Mouse (Mus musculus) embryonic facial prominence, embryonic 13.5 days (tissue): ENCODE measurements around the gene Gm29666. TPM values are rescaled to one million over a fixed set of nuclear protein-coding genes. Genes with fewer than 3 reads are reported as not detected.

ENCODE experiments used
- ATAC-seq: fragments of 200-750 bp; cut with Nextera tagmentation; 2 replicates; pipeline ENCODE4 v1.8.0; 2017; ENCODE audit warnings: low read depth; ENCODE audit not compliant: insufficient number of reproducible peaks, insufficient read depth, low FRiP score, low TSS enrichment
- H3K27ac ChIP-seq: fragments of 300-500 bp; sonication (generic); 2 replicates; pipeline ENCODE4 v1.5.1; 2015; ENCODE audit warnings: moderate library complexity, mild to moderate bottlenecking, inconsistent platforms
- H3K27me3 ChIP-seq: fragments of 300-500 bp; sonication (generic); 2 replicates; pipeline ENCODE4 v1.6.1; 2015; ENCODE audit warnings: mild to moderate bottlenecking, inconsistent platforms
- H3K36me3 ChIP-seq: fragments of 300-500 bp; sonication (generic); 2 replicates; pipeline ENCODE4 v1.6.1; 2015; ENCODE audit warnings: mild to moderate bottlenecking, inconsistent platforms
- H3K4me1 ChIP-seq: fragments of 300-500 bp; sonication (generic); 2 replicates; pipeline ENCODE4 v1.6.1; 2015; ENCODE audit warnings: inconsistent platforms
- H3K4me2 ChIP-seq: fragments of 300-500 bp; sonication (generic); 2 replicates; pipeline ENCODE4 v1.6.1; 2015; ENCODE audit warnings: moderate library complexity, mild to moderate bottlenecking, inconsistent platforms
- H3K4me3 ChIP-seq: fragments of 300-500 bp; sonication (generic); 2 replicates; pipeline ENCODE4 v1.5.1; 2015; ENCODE audit warnings: mild to moderate bottlenecking, inconsistent platforms
- H3K9ac ChIP-seq: fragments of 300-500 bp; sonication (generic); 2 replicates; pipeline ENCODE4 v1.6.1; 2015; ENCODE audit warnings: mild to moderate bottlenecking, inconsistent platforms
- H3K9me3 ChIP-seq: fragments of 300-500 bp; sonication (generic); 2 replicates; pipeline ENCODE4 v1.6.1; 2016; ENCODE audit warnings: inconsistent platforms
- WGBS: fragments of 180-500 bp; shearing (Covaris S2); methylation state at CpG from one replicate; pipeline ENCODE4 v1.1.7; 2015; ENCODE audit warnings: mixed read lengths; 5-methylcytosine and 5-hydroxymethylcytosine counted together
- polyA plus RNA-seq: library from polyadenylated mRNA; unstranded; fragments of >200 nt; fragmentation: Nextera tagmentation; extraction: Ambion mirVana; gene quantifications from 2 replicates; pipeline ENCODE4 v1.2.1, GENCODE M21; 2015

Gm29666 gene
- 1.0 and 1.1 TPM in 2 replicates for polyA plus RNA-seq

DNA sequence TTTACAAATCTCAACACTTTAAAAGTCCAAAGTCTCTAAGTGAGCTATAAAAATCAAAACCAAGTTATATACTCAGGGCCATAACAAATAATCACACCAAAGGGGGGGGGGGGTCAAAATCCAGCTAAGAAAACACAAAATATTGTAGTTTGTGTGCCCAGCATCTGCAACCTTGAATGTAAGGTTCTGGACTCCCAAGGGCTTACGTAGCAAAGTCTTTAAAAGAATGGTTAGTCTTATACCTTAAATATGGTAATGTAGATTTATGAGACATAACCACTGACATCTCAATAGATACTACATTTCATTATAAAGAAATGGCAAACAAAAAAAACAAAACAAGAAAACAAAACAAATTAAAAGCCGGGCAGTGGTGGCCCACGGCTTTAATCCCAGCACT, at the start of gene Gm29666:
TSS of gene Gm29666 (minus strand) at position 101 of the 400 bp plus-strand sequence.
- no peak within 1 kb of the TSS for H3K9ac ChIP-seq
- H3K36me3 ChIP-seq: no peaks in the 10 kb centered on the region
- H3K27ac ChIP-seq: no peak within 1 kb of the TSS
- no peak within 1 kb of the TSS for H3K4me2 ChIP-seq
- no peaks in the 10 kb centered on the region for H3K27me3 ChIP-seq
- ATAC-seq: no peak
- WGBS: 96% methylated on average over 3 of the region's 3 CpGs
- no peaks in the 10 kb centered on the region for H3K9me3 ChIP-seq
- peaks cover 15% of the 10 kb centered on the region for H3K4me1 ChIP-seq
- no peak within 1 kb of the TSS for H3K4me3 ChIP-seq

DNA sequence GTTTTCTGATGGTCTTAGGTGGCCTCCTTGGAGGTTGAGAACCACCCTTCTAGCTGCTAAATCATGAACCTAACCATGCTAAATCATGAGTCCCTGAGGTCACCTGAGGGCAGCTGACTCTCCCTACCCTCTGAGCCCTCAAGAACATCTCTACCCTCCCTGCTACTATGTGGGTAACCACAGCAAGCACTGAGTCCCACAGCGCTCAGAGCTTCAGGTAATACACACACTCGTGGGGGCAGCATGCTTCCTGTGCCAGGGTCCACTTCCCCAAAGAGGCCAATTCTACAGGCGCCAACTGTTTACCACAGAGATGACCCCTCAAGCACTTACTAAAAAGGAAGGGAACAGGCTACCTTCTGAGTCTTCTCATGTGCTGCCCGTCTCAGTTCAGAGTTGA, 48.7 kb upstream of the Gm29666 start:
- H3K27me3 ChIP-seq: no peaks in the 10 kb centered on the region
- H3K4me2 ChIP-seq: no peak overlapping the region
- H3K4me1 ChIP-seq: no peaks in the 10 kb centered on the region
- no peaks in the 10 kb centered on the region for H3K9me3 ChIP-seq
- no peak overlapping the region for H3K27ac ChIP-seq
- no peaks in the 10 kb centered on the region for H3K36me3 ChIP-seq
- no peak for ATAC-seq
- no peak overlapping the region for H3K9ac ChIP-seq
- H3K4me3 ChIP-seq: no peak overlapping the region
- 89% methylated on average over 4 of the region's 4 CpGs for WGBS

- no peak overlapping the region for H3K27ac ChIP-seq
- H3K27me3 ChIP-seq: no peaks in the 10 kb centered on the region
- no peak overlapping the region for H3K4me2 ChIP-seq
- no peak overlapping the region for H3K9ac ChIP-seq
- ATAC-seq: no peak
- no peaks in the 10 kb centered on the region for H3K36me3 ChIP-seq
- no peak overlapping the region for H3K4me3 ChIP-seq
- no peaks in the 10 kb centered on the region for H3K9me3 ChIP-seq
- H3K4me1 ChIP-seq: peaks cover 2% of the 10 kb centered on the region; the same call in 1 of the 2 replicates
- 68% methylated on average over 7 of the region's 7 CpGs for WGBS
Measured at GRCm38 (mm10) chr15:84965575-84966360, 45.9 kb upstream of the Gm29666 start.

- ATAC-seq: no peak
- no peak overlapping the region for H3K9ac ChIP-seq
- peaks cover 4% of the 10 kb centered on the region; the same call in 1 of the 2 replicates for H3K36me3 ChIP-seq
- H3K4me1 ChIP-seq: peaks cover 5% of the 10 kb centered on the region; the same call in 1 of the 2 replicates
- H3K27ac ChIP-seq: no peak overlapping the region
- H3K4me2 ChIP-seq: no peak overlapping the region
- H3K9me3 ChIP-seq: no peaks in the 10 kb centered on the region
- H3K27me3 ChIP-seq: no peaks in the 10 kb centered on the region
- 71% methylated on average over 5 of the region's 5 CpGs for WGBS
- no peak overlapping the region for H3K4me3 ChIP-seq
Measured at GRCm38 (mm10) chr15:84964771-84965170, 44.9 kb upstream of the Gm29666 start.

DNA sequence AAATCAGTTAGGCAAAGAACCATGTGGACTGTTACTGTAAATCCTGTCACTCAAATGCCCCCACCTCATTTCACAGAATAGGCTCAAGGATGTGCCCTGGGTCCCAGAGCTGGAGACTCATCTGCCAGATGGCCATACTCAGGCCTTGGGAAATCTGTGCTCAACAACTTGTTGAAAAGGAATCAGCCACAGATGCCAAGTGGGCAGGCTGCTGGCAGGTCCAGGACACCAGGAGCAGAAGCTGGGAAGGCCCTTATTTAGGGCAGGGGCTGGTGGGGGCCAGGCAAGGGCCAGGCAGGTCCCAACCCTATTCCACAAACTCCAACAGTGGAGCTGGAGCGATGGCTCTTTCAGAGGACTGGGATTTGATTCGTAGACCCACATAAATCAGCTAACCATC, 42.7 kb upstream of the Gm29666 start:
- H3K27ac ChIP-seq: no peak overlapping the region
- ATAC-seq: no peak
- H3K9me3 ChIP-seq: no peaks in the 10 kb centered on the region
- no peaks in the 10 kb centered on the region for H3K27me3 ChIP-seq
- H3K36me3 ChIP-seq: peaks cover 23% of the 10 kb centered on the region; the same call in 1 of the 2 replicates
- H3K9ac ChIP-seq: no peak overlapping the region
- H3K4me2 ChIP-seq: no peak overlapping the region
- H3K4me3 ChIP-seq: no peak overlapping the region
- 84% methylated on average over 2 of the region's 2 CpGs for WGBS
- H3K4me1 ChIP-seq: peaks cover 5% of the 10 kb centered on the region; the same call in 1 of the 2 replicates

- peaks cover 38% of the 10 kb centered on the region for H3K36me3 ChIP-seq
- WGBS: 17% methylated on average over 8 of the region's 8 CpGs
- peaks cover 5% of the 10 kb centered on the region; the same call in 1 of the 2 replicates for H3K4me1 ChIP-seq
- no peak for ATAC-seq
- no peaks in the 10 kb centered on the region for H3K27me3 ChIP-seq
- H3K9me3 ChIP-seq: no peaks in the 10 kb centered on the region
- H3K9ac ChIP-seq: no peak overlapping the region
- H3K4me3 ChIP-seq: no peak overlapping the region
- no peak overlapping the region for H3K4me2 ChIP-seq
- H3K27ac ChIP-seq: no peak overlapping the region
Measured at GRCm38 (mm10) chr15:84960692-84961091, 40.9 kb upstream of the Gm29666 start.

GRCm38 (mm10) chr15:84959891-84960290, 40.1 kb upstream of the Gm29666 start:
- Histone ChIP-seq H3K4me2 (no peak overlapping the region), H3K27ac (no peak overlapping the region), H3K9ac (no peak overlapping the region), H3K4me3 (no peak overlapping the region), H3K9me3 (no peaks in the 10 kb centered on the region), H3K36me3 (peaks cover 46% of the 10 kb centered on the region), H3K27me3 (no peaks in the 10 kb centered on the region), H3K4me1 (peaks cover 5% of the 10 kb centered on the region; the same call in 1 of the 2 replicates)
- ATAC-seq: no peak
- WGBS: 83% methylated on average over 6 of the region's 6 CpGs

- Histone ChIP-seq H3K27ac (no peak overlapping the region), H3K36me3 (peaks cover 59% of the 10 kb centered on the region), H3K27me3 (no peaks in the 10 kb centered on the region), H3K9ac (no peak overlapping the region), H3K4me1 (peaks cover 5% of the 10 kb centered on the region; the same call in 1 of the 2 replicates), H3K4me3 (no peak overlapping the region), H3K4me2 (no peak overlapping the region), H3K9me3 (no peaks in the 10 kb centered on the region)
- no peak for ATAC-seq
- 95% methylated on average over 3 of the region's 3 CpGs for WGBS
Measured at GRCm38 (mm10) chr15:84958331-84958730, 38.5 kb upstream of the Gm29666 start.

GRCm38 (mm10) chr15:84957851-84958250, 38.0 kb upstream of the Gm29666 start:
- Histone ChIP-seq H3K27ac (no peak overlapping the region), H3K4me1 (peaks cover 5% of the 10 kb centered on the region; the same call in 1 of the 2 replicates), H3K9ac (no peak overlapping the region), H3K27me3 (no peaks in the 10 kb centered on the region), H3K4me3 (no peak overlapping the region), H3K36me3 (peaks cover 64% of the 10 kb centered on the region), H3K4me2 (no peak overlapping the region), H3K9me3 (no peaks in the 10 kb centered on the region)
- WGBS: 52% methylated on average over 3 of the region's 3 CpGs
- ATAC-seq: no peak

DNA sequence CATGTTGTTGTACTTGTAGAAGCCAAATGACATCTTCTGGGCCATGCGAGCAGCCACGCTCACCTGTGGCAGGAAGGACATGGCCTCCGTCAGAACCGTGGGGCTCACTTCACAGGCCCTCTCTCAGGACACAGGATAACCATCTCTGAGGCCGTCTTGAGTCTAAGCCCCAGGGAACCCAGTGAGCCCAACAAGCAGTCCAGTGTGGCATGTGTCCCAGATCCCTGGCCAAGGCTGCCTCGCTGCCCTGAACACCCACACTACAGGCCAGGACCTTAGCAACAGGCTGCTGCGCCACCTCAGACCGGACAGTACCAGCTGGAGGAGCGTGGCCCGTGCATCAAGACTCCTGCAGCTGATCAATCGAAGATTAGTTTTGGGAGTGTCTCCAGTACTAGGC, 33.4 kb upstream of the Gm29666 start:
- peaks cover 92% of the 10 kb centered on the region for H3K36me3 ChIP-seq
- H3K4me2 ChIP-seq: no peak overlapping the region
- H3K9me3 ChIP-seq: no peaks in the 10 kb centered on the region
- H3K27ac ChIP-seq: no peak overlapping the region
- WGBS: 93% methylated on average over 11 of the region's 11 CpGs
- H3K9ac ChIP-seq: no peak overlapping the region
- H3K4me3 ChIP-seq: no peak overlapping the region
- ATAC-seq: no peak
- no peaks in the 10 kb centered on the region for H3K4me1 ChIP-seq
- H3K27me3 ChIP-seq: no peaks in the 10 kb centered on the region

- no peak overlapping the region for H3K9ac ChIP-seq
- ATAC-seq: no peak
- 89% methylated on average over 4 of the region's 4 CpGs for WGBS
- H3K9me3 ChIP-seq: no peaks in the 10 kb centered on the region
- peaks cover 75% of the 10 kb centered on the region for H3K36me3 ChIP-seq
- H3K4me2 ChIP-seq: no peak overlapping the region
- no peaks in the 10 kb centered on the region for H3K27me3 ChIP-seq
- no peaks in the 10 kb centered on the region for H3K4me1 ChIP-seq
- no peak overlapping the region for H3K27ac ChIP-seq
- no peak overlapping the region for H3K4me3 ChIP-seq
Measured at GRCm38 (mm10) chr15:84950053-84950452, 30.2 kb upstream of the Gm29666 start.

DNA sequence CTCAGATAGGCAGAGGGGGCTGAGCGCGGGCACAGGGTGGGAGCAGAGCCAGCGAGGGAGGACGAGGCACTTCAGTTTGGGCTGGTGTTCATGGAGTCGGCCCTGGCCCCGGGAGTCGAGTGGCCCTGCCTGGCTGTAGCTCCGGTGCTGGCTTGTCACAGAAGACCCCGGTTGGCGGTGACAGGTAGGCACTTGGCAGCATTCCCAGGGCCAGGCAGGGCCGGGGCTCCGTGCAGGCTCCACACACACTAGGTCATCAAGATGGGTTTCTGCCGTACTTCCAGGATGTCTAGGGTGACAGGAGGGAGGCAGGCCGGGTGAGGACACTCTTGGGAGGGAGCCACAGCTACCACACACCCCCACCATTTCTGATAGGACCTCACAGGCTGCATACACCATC, 29.2 kb upstream of the Gm29666 start:
- 92% methylated on average over 14 of the region's 14 CpGs for WGBS
- Histone ChIP-seq H3K4me3 (no peak overlapping the region), H3K9ac (no peak overlapping the region), H3K27me3 (no peaks in the 10 kb centered on the region), H3K9me3 (no peaks in the 10 kb centered on the region), H3K27ac (no peak overlapping the region), H3K4me2 (no peak overlapping the region), H3K4me1 (no peaks in the 10 kb centered on the region), H3K36me3 (peaks cover 67% of the 10 kb centered on the region)
- no peak for ATAC-seq
